Mouse (Mus musculus) thymus, adult 2 months (tissue): ENCODE results near the gene Phpt1. TPM values are rescaled to one million over a fixed set of nuclear protein-coding genes. Genes with fewer than 3 reads are reported as not detected.
"Not testable (repeated sequence)": the region's sequence is repeated elsewhere in the genome, so short reads cannot be mapped to it uniquely, and the experiment has no call there.

Source experiments
- DNase-seq: peaks from one replicate; pipeline ENCODE4 v3.0.0; 2021
- H3K27ac ChIP-seq: fragments of 200-500 bp; 2 replicates; pipeline ENCODE4 v1.5.1; 2012; ENCODE audit warnings: low read length, control low read depth; ENCODE audit not compliant: control insufficient read depth, insufficient read depth
- H3K27me3 ChIP-seq: fragments of 200-500 bp; 2 replicates; pipeline ENCODE4 v1.6.1; 2012; ENCODE audit warnings: mild to moderate bottlenecking, low read length, moderate library complexity, mixed read lengths; ENCODE audit not compliant: control insufficient read depth, insufficient read depth
- H3K36me3 ChIP-seq: fragments of 200-500 bp; 2 replicates; pipeline ENCODE4 v1.6.1; 2012; ENCODE audit warnings: mild to moderate bottlenecking, low read length, moderate library complexity; ENCODE audit not compliant: control insufficient read depth, insufficient read depth
- H3K4me1 ChIP-seq: fragments of 200-500 bp; replicated peaks from 2 replicates; pipeline ENCODE4 v1.6.1; 2012; ENCODE audit warnings: low read length; ENCODE audit not compliant: control insufficient read depth, insufficient read depth
- H3K4me3 ChIP-seq: fragments of 200-500 bp; 2 replicates; pipeline ENCODE4 v1.5.1; 2012; ENCODE audit warnings: mild to moderate bottlenecking, low read length, control low read depth, moderate library complexity; ENCODE audit not compliant: control insufficient read depth, insufficient read depth
- CTCF ChIP-seq: fragments of 200-500 bp; IDR thresholded peaks from 2 replicates; pipeline ENCODE4 v1.5.1; 2012; ENCODE audit warnings: mild to moderate bottlenecking, control low read depth, low read length, moderate library complexity, borderline replicate concordance; ENCODE audit not compliant: control insufficient read depth, poor library complexity, insufficient read depth; ENCODE audit errors: extremely low read depth
- POLR2A ChIP-seq: fragments of 200-500 bp; IDR thresholded peaks from 2 replicates; pipeline ENCODE4 v1.6.1; 2012; ENCODE audit warnings: mild to moderate bottlenecking, low read length, control low read depth, moderate library complexity; ENCODE audit not compliant: control insufficient read depth, poor library complexity, insufficient read depth; ENCODE audit errors: extremely low read depth
- WGBS: fragments of 180-500 bp; shearing (Covaris S2); methylation state at CpG from one replicate; pipeline ENCODE4 v1.1.7; 2018; 5-methylcytosine and 5-hydroxymethylcytosine counted together
- polyA plus RNA-seq: library from polyadenylated mRNA; depleted of rRNA; stranded (reverse); fragments of >200 nt; gene quantifications from 2 replicates; pipeline ENCODE4 v1.2.3, GENCODE M21; 2012

Gene Phpt1
- polyA plus RNA-seq, 1 experiment, result 94.7 TPM

DNA sequence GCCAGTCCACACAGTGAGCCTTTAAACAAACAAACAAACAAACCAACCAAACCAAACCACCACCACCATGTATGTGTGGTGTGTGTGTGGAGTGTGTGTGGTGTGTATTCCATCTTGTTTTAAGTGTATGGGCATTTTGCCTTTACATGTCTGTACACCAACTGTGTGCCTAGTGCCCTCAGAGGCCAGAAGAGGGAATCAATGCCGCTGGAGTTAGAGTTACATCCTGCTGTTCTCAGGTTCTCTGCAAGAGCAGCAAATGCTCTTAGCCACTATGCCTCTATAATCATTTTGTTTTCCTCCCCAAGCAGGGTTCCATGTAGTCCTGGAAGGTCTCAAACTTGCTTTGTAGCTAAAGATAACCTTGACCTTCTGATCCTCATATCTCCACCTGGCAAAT is 18.7 kb downstream of the Phpt1 start:
- Histone ChIP-seq H3K4me3 (no peak overlapping the region), H3K27ac (no peak overlapping the region), H3K4me1 (peaks cover 21% of the 10 kb centered on the region), H3K36me3 (peaks cover 14% of the 10 kb centered on the region), H3K27me3 (no peaks in the 10 kb centered on the region)
- DNase-seq, result no peak
- WGBS, result 89% methylated on average over 1 of the region's 1 CpGs
- TF ChIP-seq CTCF (no peak), POLR2A (no peak)

DNA sequence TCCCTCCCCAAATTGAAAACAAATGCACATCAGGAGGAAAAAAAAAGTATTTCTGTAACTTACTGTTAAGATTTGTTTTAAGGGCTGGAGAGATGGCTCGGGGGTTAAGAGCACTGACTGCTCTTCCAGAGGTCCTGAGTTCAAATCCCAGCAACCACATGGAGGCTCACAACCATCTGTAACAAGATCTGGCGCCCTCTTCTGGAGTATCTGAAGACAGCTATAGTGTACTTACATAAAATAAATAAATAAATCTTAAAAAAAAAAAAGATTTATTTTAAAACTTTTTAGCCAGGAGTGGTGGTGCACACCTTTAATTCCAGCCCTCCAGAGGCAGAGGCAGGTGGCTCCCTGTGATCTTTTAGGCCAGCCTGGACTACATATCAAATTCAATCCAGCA is 19.5 kb downstream of the Phpt1 start:
- not testable (repeated sequence) for H3K4me3 ChIP-seq, H3K27ac ChIP-seq, H3K36me3 ChIP-seq, H3K27me3 ChIP-seq, DNase-seq
- peaks cover 29% of the 10 kb centered on the region for H3K4me1 ChIP-seq
- 64% methylated on average over 2 of the region's 2 CpGs for WGBS

DNA sequence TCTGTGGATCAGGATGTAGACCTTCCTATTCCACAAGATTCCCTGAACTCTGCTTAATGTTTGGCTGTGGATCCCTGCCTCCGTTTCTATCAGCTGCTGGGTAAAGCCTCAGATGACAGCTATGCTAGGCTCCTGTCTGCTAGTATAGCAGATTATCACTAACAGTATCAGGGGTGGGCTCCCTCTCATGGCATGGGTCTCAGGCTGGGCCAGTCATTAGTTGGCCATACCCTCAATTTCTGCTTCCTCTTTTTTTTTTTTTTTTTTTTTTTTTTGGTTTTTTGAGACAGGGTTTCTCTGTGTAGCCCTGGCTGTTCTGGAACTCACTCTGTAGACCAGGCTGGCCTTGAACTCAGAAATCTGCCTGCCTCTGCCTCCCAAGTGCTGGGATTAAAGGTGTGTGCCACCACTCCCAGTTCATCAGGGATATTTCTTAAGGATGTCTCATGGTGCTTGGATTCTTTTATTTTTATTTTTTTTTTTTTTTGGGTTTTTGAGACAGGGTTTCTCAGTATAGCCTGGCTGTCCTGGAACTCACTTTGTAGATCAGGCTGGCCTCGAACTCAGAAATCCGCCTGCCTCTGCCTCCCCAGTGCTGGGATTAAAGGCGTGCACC is 21.7 kb downstream of the Phpt1 start:
- WGBS, result 94% methylated on average over 4 of the region's 4 CpGs
- peaks cover 46% of the 10 kb centered on the region for H3K4me1 ChIP-seq

DNA sequence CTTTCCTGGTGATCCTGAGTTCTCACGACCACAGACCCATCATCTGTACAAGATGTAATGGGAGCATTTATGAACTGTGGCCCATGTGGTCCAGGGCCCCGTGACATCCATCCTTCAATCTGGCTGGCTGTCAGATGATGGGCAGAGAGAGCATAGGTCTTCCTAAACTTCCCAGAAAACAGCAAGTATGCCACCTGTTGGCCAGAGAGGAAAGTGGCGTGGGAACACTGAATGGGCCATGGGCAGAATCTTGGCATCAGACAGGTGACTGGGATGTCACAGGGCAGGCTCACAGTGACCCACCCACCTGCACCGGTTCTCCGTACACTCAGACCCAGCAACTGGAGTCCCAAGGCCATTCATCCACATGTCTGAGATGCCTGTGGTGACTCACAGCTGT is 23.8 kb downstream of the Phpt1 start:
- 45% methylated on average over 5 of the region's 5 CpGs for WGBS
- DNase-seq, result peak; percentile 71
- Histone ChIP-seq H3K4me3 (no peak overlapping the region), H3K36me3 (no peaks in the 10 kb centered on the region), H3K27me3 (no peaks in the 10 kb centered on the region), H3K4me1 (peaks cover 41% of the 10 kb centered on the region), H3K27ac (peak overlapping the region; percentile 75)
- TF ChIP-seq POLR2A, result no peak
- no peak; the same call in 1 of the 2 replicates for TF ChIP-seq CTCF

More for the DNA sequence above, 21.7 kb downstream of the Phpt1 start:
- not testable (repeated sequence) for H3K36me3 ChIP-seq, H3K27ac ChIP-seq, DNase-seq, H3K4me3 ChIP-seq, H3K27me3 ChIP-seq

DNA sequence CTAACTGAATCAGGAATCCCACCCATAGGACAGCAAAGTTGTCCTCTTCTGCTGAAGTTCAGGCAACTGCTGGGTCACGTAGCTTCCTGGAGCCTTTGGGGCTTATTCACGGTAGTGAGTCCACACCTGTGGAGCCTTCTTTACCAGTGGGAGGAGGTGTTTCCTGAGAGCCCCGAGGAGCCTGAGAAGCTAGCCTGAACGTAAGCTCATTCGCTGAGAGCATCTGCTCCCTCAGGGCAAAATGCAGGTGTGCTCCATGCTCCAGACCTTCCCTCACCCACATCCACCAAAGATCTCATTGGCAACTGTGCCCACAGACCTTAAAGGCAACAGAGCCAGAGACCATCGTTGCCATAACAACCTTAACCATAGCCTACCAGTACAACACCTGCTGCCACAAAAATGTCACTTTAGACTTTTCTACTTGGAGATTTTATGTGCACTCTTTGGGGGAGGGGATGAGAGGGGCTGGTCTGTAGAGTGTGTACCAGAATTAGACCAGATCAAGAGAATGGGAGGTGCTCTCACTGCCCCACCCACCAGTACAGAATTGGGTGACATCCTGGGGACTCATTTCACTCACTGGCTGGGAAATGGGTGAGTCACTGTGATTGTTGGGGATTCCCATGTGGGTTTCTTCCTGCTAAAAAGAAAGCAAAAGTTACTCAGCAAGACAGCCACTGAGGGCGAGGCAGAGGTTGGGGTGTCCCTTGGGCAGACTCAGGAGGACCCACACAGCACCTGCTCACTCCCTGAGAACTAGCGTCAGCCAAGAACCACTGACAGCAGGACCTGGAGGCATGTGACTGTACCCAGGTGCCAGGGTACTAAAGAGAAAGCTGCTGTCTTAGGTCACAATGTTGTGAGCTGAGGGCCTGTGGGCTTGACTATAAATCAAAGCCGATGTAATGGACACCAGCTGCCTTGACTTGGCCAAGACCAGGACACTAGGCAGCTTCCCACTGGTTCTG is 25.7 kb downstream of the Phpt1 start:
- Histone ChIP-seq H3K4me3 (peak overlapping the region; percentile 17), H3K4me1 (peaks cover 59% of the 10 kb centered on the region), H3K36me3 (no peaks in the 10 kb centered on the region), H3K27me3 (no peaks in the 10 kb centered on the region), H3K27ac (peak overlapping the region; percentile 98)
- DNase-seq, result peak; percentile 79
- 9% methylated on average over 9 of the region's 9 CpGs for WGBS
- TF ChIP-seq POLR2A (no peak), CTCF (no peak)

DNA sequence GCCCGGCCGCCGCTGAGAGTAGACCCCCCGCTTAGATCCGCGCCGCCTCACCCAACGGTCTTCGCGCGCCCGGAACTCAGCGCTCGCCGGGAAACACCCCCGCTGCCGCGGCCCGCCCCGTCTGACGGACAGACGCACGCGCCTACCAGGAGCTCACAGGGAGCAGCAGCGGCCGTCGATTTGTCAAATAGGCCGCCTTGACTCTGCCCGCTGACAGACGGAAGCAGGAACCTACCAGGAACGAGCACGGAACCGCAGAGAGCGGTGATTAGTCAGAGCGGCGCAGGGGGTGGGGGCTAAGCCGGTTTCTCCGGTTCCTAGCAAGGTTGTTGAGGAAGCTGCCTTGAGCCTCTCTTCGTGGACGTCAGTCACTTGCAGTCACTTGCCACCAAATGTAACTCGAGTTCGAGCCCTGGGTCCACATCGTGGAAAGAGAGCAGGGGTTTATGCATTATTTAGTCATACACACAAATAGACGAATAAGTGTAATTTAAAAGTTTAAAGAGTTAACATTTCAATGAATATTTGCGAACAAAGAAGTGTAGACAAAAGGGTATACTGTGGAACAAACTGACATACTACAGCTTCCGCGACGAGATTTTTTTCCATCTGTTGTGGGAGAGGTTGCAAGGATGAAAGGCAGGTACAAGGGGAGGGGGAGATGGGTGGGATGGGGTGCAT is 28.1 kb downstream of the Phpt1 start, which contains the start of gene Traf2:
TSS of gene Traf2 (minus strand) at position 130 of the 681 bp plus-strand sequence.
- TF ChIP-seq CTCF (0 out of 2 replicates have a peak, but pooled peaks have one; percentile 63), POLR2A (peak; percentile 73)
- peak within 1 kb of the TSS; percentile 68 for H3K4me3 ChIP-seq
- H3K4me1 ChIP-seq, result peaks cover 64% of the 10 kb centered on the region
- H3K36me3 ChIP-seq, result no peaks in the 10 kb centered on the region
- under 1% methylated on average over 48 of the region's 48 CpGs for WGBS
- no peaks in the 10 kb centered on the region for H3K27me3 ChIP-seq
- peak within 1 kb of the TSS; percentile 68 for H3K27ac ChIP-seq
- peak; percentile 99 for DNase-seq
